Comparison of ENCODE assay signal across 8 mouse cellular contexts in genomic region chr5:102070788-102071187, GRCm38 (mm10). TPM values are rescaled to one million over a fixed set of nuclear protein-coding genes. Genes with fewer than 3 reads are reported as not detected.
DNase-seq lines count a peak whose midpoint lies in the region; ATAC-seq and TF ChIP-seq lines count a peak whose summit lies in the region.

No protein-coding gene starts in this region.

- H3K9me3 ChIP-seq in hindbrain, embryonic 16.5 days (ENCODE audit: control insufficient read depth, low read length), result no peaks in the 10 kb centered on the region
- no peaks in the 10 kb centered on the region for H3K9me3 ChIP-seq in midbrain, embryonic 13.5 days

- peaks cover 30% of the 10 kb centered on the region for H3K4me1 ChIP-seq in bone marrow macrophage, adult 2 months (ENCODE audit: control insufficient read depth, insufficient read depth, low read length)
- H3K4me1 ChIP-seq in hindbrain, embryonic 16.5 days (ENCODE audit: control insufficient read depth, insufficient read depth, low read depth, low read length), result peaks cover 27% of the 10 kb centered on the region
- H3K4me1 ChIP-seq in midbrain, embryonic 13.5 days (replicated peaks), result peaks cover 51% of the 10 kb centered on the region

- peak overlapping the region; percentile 81 for H3K4me2 ChIP-seq in hindbrain, embryonic 16.5 days (ENCODE audit: low read length)
- H3K4me2 ChIP-seq in midbrain, embryonic 13.5 days (replicated peaks), result peak overlapping the region; percentile 68

- no peak for TF ChIP-seq CTCF in bone marrow macrophage, adult 2 months (IDR thresholded peaks at IDR 0.05; ENCODE audit: low read depth, low read length)

- peak overlapping the region; percentile 41; the same call in 1 of the 2 replicates for H3K9ac ChIP-seq in hindbrain, embryonic 16.5 days (ENCODE audit: low read depth, low read length)
- peak overlapping the region; percentile 99 for H3K9ac ChIP-seq in midbrain, embryonic 13.5 days (replicated peaks)

- DNase-seq in heart, adult 18-20 months, result peak; percentile 8 to 35
- DNase-seq in heart, postnatal 4 days, result no peak
- DNase-seq in gastrocnemius, postnatal 4 days (ENCODE audit: low spot score in 2 of 2), result no peak
- no peak for DNase-seq in urinary bladder, postnatal 25 days (ENCODE audit: low spot score)
- no peak for DNase-seq in kidney, adult 11 months

- TF ChIP-seq POLR2A in bone marrow macrophage, adult 2 months (IDR thresholded peaks at IDR 0.05; ENCODE audit: borderline replicate concordance, low read depth, low read length), result no peak

- H3K36me3 ChIP-seq in hindbrain, embryonic 16.5 days (ENCODE audit: control insufficient read depth, insufficient read depth, low read length), result no peaks in the 10 kb centered on the region
- 0 out of 2 replicates have a peak, but pooled peaks cover 4% of the 10 kb centered on the region for H3K36me3 ChIP-seq in midbrain, embryonic 13.5 days

- 33% methylated on average over 4 of the region's 4 CpGs for WGBS in hindbrain, embryonic 16.5 days
- WGBS in midbrain, embryonic 13.5 days, result 41% methylated on average over 4 of the region's 4 CpGs

- H3K4me3 ChIP-seq in bone marrow macrophage, adult 2 months (ENCODE audit: insufficient read depth, low read length), result peak overlapping the region; percentile 70
- H3K4me3 ChIP-seq in hindbrain, embryonic 16.5 days (ENCODE audit: low read length), result peak overlapping the region; percentile 59
- H3K4me3 ChIP-seq in midbrain, embryonic 13.5 days (replicated peaks), result peak overlapping the region; percentile 92

- ATAC-seq in hindbrain, embryonic 16.5 days, result no peak
- ATAC-seq in midbrain, embryonic 13.5 days, result no peak

- peak overlapping the region; percentile 100 for H3K27ac ChIP-seq in bone marrow macrophage, adult 2 months (ENCODE audit: insufficient read depth, low read depth, low read length)
- peak overlapping the region; percentile 54; the same call in 1 of the 2 replicates for H3K27ac ChIP-seq in hindbrain, embryonic 16.5 days (ENCODE audit: low read depth, low read length)
- peak overlapping the region; percentile 99 for H3K27ac ChIP-seq in midbrain, embryonic 13.5 days

- H3K27me3 ChIP-seq in hindbrain, embryonic 16.5 days (replicated peaks; ENCODE audit: control insufficient read depth, insufficient read depth, low read length), result no peaks in the 10 kb centered on the region
- no peaks in the 10 kb centered on the region for H3K27me3 ChIP-seq in midbrain, embryonic 13.5 days

RNA-seq across cellular contexts. Expression of gene Wdfy3, which starts 1.1 kb away (rescaled TPM):
- 10 to 100 TPM; 27.1 to 30.2 TPM for total RNA-seq in heart, adult 18-20 months (2021)
- total RNA-seq in heart, postnatal 4 days (2021), result 10 to 100 TPM; 47.0 to 48.6 TPM
- polyA plus RNA-seq in bone marrow macrophage, adult 2 months (2012; ENCODE audit: insufficient read depth, insufficient read length, missing spikeins), result 38.5 and 43.0 TPM in 2 replicates
- 22.5 and 25.4 TPM in 2 replicates for polyA plus RNA-seq in hindbrain, embryonic 16.5 days (2015; fragmentation: Nextera tagmentation; extraction: Ambion mirVana)
- polyA plus RNA-seq in midbrain, embryonic 13.5 days (2015; fragmentation: Nextera tagmentation; extraction: Ambion mirVana), result 30.0 and 33.6 TPM in 2 replicates
- total RNA-seq in gastrocnemius, postnatal 4 days (2021), result 10 to 100 TPM; 40.9 to 41.4 TPM

Comparison
In these comparisons a context has a peak if more than half of its experiments do, and no peak if none do; other contexts are left out.
1. DNase-seq: peak in heart, adult 18-20 months (2 of 2); none in heart, postnatal 4 days (single experiment), gastrocnemius, postnatal 4 days (0 of 2), urinary bladder, postnatal 25 days (single experiment) and kidney, adult 11 months (single experiment).
2. Peak in every context shown above with its lines, with median percentiles within 50 percentile points of each other: H3K27ac ChIP-seq and H3K4me3 ChIP-seq.